Mouse (Mus musculus): ENCODE results near the gene Aff1.

GRCm38 (mm10) chr5:103839265-103839626, 147.1 kb downstream of the Aff1 start:
- no peak for TF ChIP-seq CTCF (IDR thresholded peaks at IDR 0.05; ENCODE audit: low read depth, low read length)
- no peak for TF ChIP-seq POLR2A (IDR thresholded peaks at IDR 0.05; ENCODE audit: extremely low read depth, insufficient read depth, low read length)

All from liver, adult 2 months (tissue).